Mouse (Mus musculus) spleen, adult 2 months (tissue): ENCODE results near the gene Cypt3.

Experiments used
- CTCF ChIP-seq: fragments of 200-500 bp; IDR thresholded peaks from 2 replicates; pipeline ENCODE4 v1.5.1; 2011; ENCODE audit warnings: mild to moderate bottlenecking, inconsistent platforms; ENCODE audit not compliant: insufficient read depth, insufficient read length, insufficient replicate concordance; ENCODE audit errors: extremely low read depth
- POLR2A ChIP-seq: fragments of 200-500 bp; IDR thresholded peaks from 2 replicates; pipeline ENCODE4 v1.6.1; 2011; ENCODE audit warnings: low read depth, low read length, inconsistent platforms

- TF ChIP-seq CTCF, result no peak
- no peak for TF ChIP-seq POLR2A
These were observed at the start of gene Cypt3 for GRCm38 (mm10) chrX:153558293-153558692.
